Mouse (Mus musculus): ENCODE results near the gene AA467197. TPM values are rescaled to one million over a fixed set of nuclear protein-coding genes. Genes with fewer than 3 reads are reported as not detected.

Gene AA467197
- 3.0 TPM for polyA plus RNA-seq (2014; fragmentation: Illumina TruSeq; extraction: RNeasy Lipid Tissue Mini Kit (QIAGEN cat#74804); ENCODE audit: insufficient read depth, low read depth, low replicate concordance)

GRCm38 (mm10) chr2:122636686-122637085 is at the start of gene AA467197:
Gene AA467197 (plus strand): TSS chr2:122636986.

GRCm38 (mm10) chr2:122610746-122611653 is 25.8 kb upstream of the AA467197 start, which contains the start of gene Gatm:
Gene Gatm (minus strand): TSS chr2:122611303.

Other genes with a start within 250 kb of the AA467197 start
- gene Slc28a2, start 210.5 kb upstream of the AA467197 start, polyA plus RNA-seq (2014; fragmentation: Illumina TruSeq; extraction: RNeasy Lipid Tissue Mini Kit (QIAGEN cat#74804); ENCODE audit: insufficient read depth, low read depth, low replicate concordance): 3.2 TPM
- gene Gm14085, start 152.0 kb upstream of the AA467197 start, polyA plus RNA-seq (2014; fragmentation: Illumina TruSeq; extraction: RNeasy Lipid Tissue Mini Kit (QIAGEN cat#74804); ENCODE audit: insufficient read depth, low read depth, low replicate concordance): 0.29 TPM
- 2.3 TPM for gene Gatm, start 25.7 kb upstream of the AA467197 start, polyA plus RNA-seq (2014; fragmentation: Illumina TruSeq; extraction: RNeasy Lipid Tissue Mini Kit (QIAGEN cat#74804); ENCODE audit: insufficient read depth, low read depth, low replicate concordance)
- 7.7 TPM for gene Slc30a4, start 65.7 kb downstream of the AA467197 start, polyA plus RNA-seq (2014; fragmentation: Illumina TruSeq; extraction: RNeasy Lipid Tissue Mini Kit (QIAGEN cat#74804); ENCODE audit: insufficient read depth, low read depth, low replicate concordance)
- gene Bloc1s6, start 101.5 kb downstream of the AA467197 start, polyA plus RNA-seq (2014; fragmentation: Illumina TruSeq; extraction: RNeasy Lipid Tissue Mini Kit (QIAGEN cat#74804); ENCODE audit: insufficient read depth, low read depth, low replicate concordance): 18.3 TPM
- 58.5 TPM for gene Sqor, start 128.3 kb downstream of the AA467197 start, polyA plus RNA-seq (2014; fragmentation: Illumina TruSeq; extraction: RNeasy Lipid Tissue Mini Kit (QIAGEN cat#74804); ENCODE audit: insufficient read depth, low read depth, low replicate concordance)

All from lung, adult 10 weeks (tissue).